Mouse (Mus musculus) liver, adult 2 months (tissue): ENCODE results near the gene Cdhr2. TPM values are rescaled to one million over a fixed set of nuclear protein-coding genes. Genes with fewer than 3 reads are reported as not detected.

Experiments
- DNase-seq: peaks from one replicate; pipeline ENCODE4 v3.0.0-alpha.2; 2011; ENCODE audit warnings: low read depth, low spot score; ENCODE audit errors: extremely low read depth
- H3K27ac ChIP-seq: fragments of 200-500 bp; replicated peaks from 2 replicates; pipeline ENCODE4 v1.5.1; 2012; ENCODE audit warnings: low read depth, mild to moderate bottlenecking, control low read depth, inconsistent platforms, low read length; ENCODE audit not compliant: insufficient read depth
- H3K27me3 ChIP-seq: fragments of 200-500 bp; 2 replicates; pipeline ENCODE4 v1.6.1; 2012; ENCODE audit warnings: mild to moderate bottlenecking, moderate library complexity, low read length, inconsistent platforms; ENCODE audit not compliant: control insufficient read depth, insufficient read depth
- H3K36me3 ChIP-seq: fragments of 200-500 bp; 2 replicates; pipeline ENCODE4 v1.6.1; 2012; ENCODE audit warnings: low read length, inconsistent platforms; ENCODE audit not compliant: control insufficient read depth, insufficient read depth
- H3K4me1 ChIP-seq: fragments of 200-500 bp; 2 replicates; pipeline ENCODE4 v1.6.1; 2011; ENCODE audit warnings: low read length; ENCODE audit not compliant: control insufficient read depth, insufficient read depth
- H3K4me3 ChIP-seq: fragments of 200-500 bp; 2 replicates; pipeline ENCODE4 v1.5.1; 2011; ENCODE audit warnings: low read depth, mild to moderate bottlenecking, control low read depth, low read length, moderate library complexity; ENCODE audit not compliant: insufficient read depth
- H3K79me2 ChIP-seq: fragments of 200-500 bp; 2 replicates; pipeline ENCODE4 v1.6.1; 2012; ENCODE audit warnings: inconsistent platforms, mild to moderate bottlenecking, low read length, moderate library complexity; ENCODE audit not compliant: control insufficient read depth, insufficient read depth
- H3K9ac ChIP-seq: fragments of 200-500 bp; 2 replicates; pipeline ENCODE4 v1.6.1; 2012; ENCODE audit warnings: low read depth, mild to moderate bottlenecking, control low read depth, inconsistent platforms, low read length
- CTCF ChIP-seq: fragments of 200-500 bp; IDR thresholded peaks from 2 replicates; pipeline ENCODE4 v1.5.1; 2011; ENCODE audit warnings: low read depth, low read length, control low read depth
- POLR2A ChIP-seq: fragments of 200-500 bp; IDR thresholded peaks from 2 replicates; pipeline ENCODE4 v1.6.1; 2011; ENCODE audit warnings: low read length, control low read depth; ENCODE audit not compliant: insufficient read depth; ENCODE audit errors: extremely low read depth
- WGBS: fragments of 180-500 bp; shearing (Covaris S2); methylation state at CpG from one replicate; pipeline ENCODE4 v1.1.7; 2018; 5-methylcytosine and 5-hydroxymethylcytosine counted together
- polyA plus RNA-seq: library from polyadenylated mRNA; depleted of rRNA; stranded (reverse); fragments of >200 nt; gene quantifications from 2 replicates; pipeline ENCODE4 v1.2.3, GENCODE M21; 2012
- total RNA-seq: library from RNA; depleted of rRNA; stranded (reverse); fragments of >200 nt; gene quantifications from 2 replicates; pipeline ENCODE4 v1.2.3, GENCODE M21; 2014

The Cdhr2 gene
- total and polyA plus RNA-seq, 2 experiments = under 0.01 to 0.18 TPM

DNA sequence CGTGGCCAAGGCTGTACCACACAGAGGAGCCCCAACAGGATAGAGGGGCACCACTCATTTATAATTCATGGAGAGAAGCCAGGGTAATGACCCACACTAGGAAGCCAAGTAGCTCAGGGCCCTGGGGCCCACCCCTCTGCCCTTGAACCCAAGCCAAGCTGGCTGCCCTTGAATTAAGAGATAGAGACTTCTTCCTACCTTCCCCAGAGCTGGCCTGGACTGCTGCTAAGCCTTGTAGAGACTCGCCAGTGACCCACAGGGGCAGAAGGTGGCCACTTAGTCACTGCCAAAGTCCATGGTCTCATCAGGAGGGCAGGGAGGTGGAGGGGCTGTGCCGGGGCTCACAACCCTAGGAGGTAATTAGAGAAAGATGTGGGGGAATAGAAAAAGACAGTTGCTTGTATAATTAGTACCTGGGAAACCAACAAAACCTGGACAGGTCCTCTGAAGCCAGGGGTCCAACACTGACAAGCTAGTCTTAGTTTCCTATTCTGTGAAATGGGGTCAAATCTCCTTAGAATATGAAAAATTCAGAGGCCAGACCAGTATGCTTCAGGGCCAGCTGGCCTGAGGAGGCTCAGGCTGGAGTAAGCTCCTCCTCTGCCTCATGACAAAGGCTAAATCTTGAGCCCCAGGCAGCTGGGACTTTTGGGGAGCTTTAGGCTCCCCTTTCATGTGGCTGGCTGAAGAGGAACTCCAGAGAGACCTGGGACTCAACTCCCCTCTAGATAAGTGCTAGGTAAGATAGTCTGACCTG is 16.9 kb upstream of the Cdhr2 start:
- Histone ChIP-seq H3K79me2 (peaks cover 21% of the 10 kb centered on the region; the same call in 1 of the 2 replicates), H3K27ac (no peak overlapping the region), H3K4me1 (peaks cover 21% of the 10 kb centered on the region), H3K9ac (no peak overlapping the region), H3K4me3 (no peak overlapping the region), H3K27me3 (no peaks in the 10 kb centered on the region), H3K36me3 (peaks cover 6% of the 10 kb centered on the region)
- 45% methylated on average over 3 of the region's 3 CpGs for WGBS
- no peak for DNase-seq
- TF ChIP-seq POLR2A (no peak), CTCF (no peak)

DNA sequence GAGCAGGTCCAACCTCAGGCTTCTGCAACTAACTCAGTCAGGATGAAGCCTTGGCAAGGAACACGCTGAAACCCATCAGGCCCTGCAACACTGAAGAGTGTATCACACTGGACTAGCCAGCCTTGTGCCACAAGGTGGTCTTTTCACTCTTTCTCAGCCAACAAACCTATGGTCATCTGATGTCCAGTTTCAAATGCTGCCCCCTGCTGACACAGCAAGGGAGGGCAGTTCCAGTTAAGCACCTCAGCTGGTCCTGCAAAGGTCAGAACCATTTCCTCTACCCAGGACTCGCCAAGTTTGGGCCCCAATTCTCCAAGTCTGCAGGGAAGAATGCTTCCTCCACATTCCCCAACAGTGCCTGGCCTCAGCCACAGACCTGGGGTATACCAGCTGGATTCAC is 16.1 kb upstream of the Cdhr2 start:
- WGBS = 48% methylated on average over 2 of the region's 2 CpGs
- H3K36me3 ChIP-seq = peaks cover 6% of the 10 kb centered on the region
- peaks cover 23% of the 10 kb centered on the region; the same call in 1 of the 2 replicates for H3K79me2 ChIP-seq
- H3K27ac ChIP-seq = no peak overlapping the region
- H3K9ac ChIP-seq = no peak overlapping the region
- H3K4me3 ChIP-seq = no peak overlapping the region
- H3K27me3 ChIP-seq = no peaks in the 10 kb centered on the region
- no peak for DNase-seq
- peaks cover 22% of the 10 kb centered on the region for H3K4me1 ChIP-seq
- TF ChIP-seq POLR2A (no peak), CTCF (peak; percentile 78)

DNA sequence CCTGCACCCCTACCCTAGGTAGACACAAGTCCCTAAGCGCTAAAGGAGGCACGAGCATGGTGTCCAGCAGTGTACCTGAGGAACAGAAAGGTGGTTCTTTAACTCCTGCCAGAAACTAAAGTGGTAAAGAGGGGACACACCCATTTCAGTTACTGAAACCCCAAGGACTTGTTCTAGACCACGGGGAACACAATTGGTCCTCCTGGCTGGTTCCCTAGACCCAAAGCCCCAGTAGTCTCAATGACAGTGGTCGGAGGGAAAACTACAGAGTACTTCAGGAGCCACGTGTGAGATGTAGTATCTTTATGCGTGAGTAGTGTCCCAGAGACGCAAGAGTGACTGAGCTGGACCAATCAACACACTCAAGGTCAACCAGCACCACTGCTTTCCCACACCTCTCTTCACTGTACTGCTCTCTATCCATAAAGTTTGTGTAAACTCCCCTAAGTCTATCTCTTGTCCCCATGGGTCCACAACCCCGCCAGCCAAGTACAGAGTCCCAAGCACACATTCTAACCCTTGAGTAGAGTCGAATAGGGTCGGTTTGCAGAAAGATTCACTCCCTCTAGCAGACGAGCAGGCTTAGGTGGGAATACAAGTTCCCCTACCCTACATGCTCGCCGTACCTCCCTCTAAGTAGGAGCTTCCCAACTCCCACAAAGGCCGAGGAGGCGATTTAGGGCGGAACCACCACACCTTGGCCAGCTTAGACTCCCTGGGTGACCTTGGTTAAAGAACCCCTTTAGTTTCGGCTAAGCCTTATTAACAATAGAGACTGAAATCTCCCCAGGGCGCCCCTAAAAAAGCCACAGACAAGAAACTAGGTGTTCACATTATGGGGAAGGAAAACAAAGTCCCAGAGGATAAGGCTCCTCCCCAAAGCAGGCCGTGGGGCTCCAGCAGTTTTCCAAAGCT is 14.9 kb upstream of the Cdhr2 start:
- DNase-seq = no peak
- Histone ChIP-seq H3K79me2 (peaks cover 27% of the 10 kb centered on the region; the same call in 1 of the 2 replicates), H3K36me3 (peaks cover 6% of the 10 kb centered on the region), H3K4me1 (peaks cover 22% of the 10 kb centered on the region), H3K9ac (peak overlapping the region; percentile 97), H3K4me3 (peak overlapping the region; percentile 88), H3K27ac (peak overlapping the region; percentile 94), H3K27me3 (no peaks in the 10 kb centered on the region)
- no peak for TF ChIP-seq POLR2A
- TF ChIP-seq CTCF = no peak
- 10% methylated on average over 19 of the region's 19 CpGs for WGBS

DNA sequence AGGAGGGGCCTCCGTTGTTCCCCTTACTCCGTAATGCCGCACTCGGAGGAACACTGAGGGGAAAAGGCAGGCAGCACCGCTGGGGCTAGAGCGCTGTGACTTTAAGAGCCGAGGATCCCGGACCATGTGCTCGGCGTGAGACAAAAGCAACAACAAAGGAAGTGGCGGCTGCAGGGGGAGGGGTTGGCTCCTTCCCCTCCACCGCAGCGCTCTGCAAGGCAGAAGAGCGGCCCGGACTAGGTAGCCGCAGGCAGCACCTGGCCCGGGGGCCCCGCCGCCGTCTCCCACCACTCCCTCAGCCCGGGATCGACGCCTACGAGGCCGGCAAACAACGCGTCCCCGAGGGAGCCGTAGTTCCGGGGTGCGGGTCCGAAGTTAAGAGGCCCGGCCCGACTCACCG is 14.2 kb upstream of the Cdhr2 start:
- WGBS = under 1% methylated on average over 35 of the region's 35 CpGs
- H3K4me3 ChIP-seq = peak overlapping the region; percentile 88
- H3K27me3 ChIP-seq = no peaks in the 10 kb centered on the region
- H3K36me3 ChIP-seq = peaks cover 3% of the 10 kb centered on the region
- peak overlapping the region; percentile 94 for H3K27ac ChIP-seq
- peaks cover 27% of the 10 kb centered on the region for H3K4me1 ChIP-seq
- TF ChIP-seq CTCF (no peak), POLR2A (0 out of 2 replicates have a peak, but pooled peaks have one; percentile 7)
- peak; percentile 67 for DNase-seq
- peaks cover 31% of the 10 kb centered on the region; the same call in 1 of the 2 replicates for H3K79me2 ChIP-seq
- peak overlapping the region; percentile 97 for H3K9ac ChIP-seq

DNA sequence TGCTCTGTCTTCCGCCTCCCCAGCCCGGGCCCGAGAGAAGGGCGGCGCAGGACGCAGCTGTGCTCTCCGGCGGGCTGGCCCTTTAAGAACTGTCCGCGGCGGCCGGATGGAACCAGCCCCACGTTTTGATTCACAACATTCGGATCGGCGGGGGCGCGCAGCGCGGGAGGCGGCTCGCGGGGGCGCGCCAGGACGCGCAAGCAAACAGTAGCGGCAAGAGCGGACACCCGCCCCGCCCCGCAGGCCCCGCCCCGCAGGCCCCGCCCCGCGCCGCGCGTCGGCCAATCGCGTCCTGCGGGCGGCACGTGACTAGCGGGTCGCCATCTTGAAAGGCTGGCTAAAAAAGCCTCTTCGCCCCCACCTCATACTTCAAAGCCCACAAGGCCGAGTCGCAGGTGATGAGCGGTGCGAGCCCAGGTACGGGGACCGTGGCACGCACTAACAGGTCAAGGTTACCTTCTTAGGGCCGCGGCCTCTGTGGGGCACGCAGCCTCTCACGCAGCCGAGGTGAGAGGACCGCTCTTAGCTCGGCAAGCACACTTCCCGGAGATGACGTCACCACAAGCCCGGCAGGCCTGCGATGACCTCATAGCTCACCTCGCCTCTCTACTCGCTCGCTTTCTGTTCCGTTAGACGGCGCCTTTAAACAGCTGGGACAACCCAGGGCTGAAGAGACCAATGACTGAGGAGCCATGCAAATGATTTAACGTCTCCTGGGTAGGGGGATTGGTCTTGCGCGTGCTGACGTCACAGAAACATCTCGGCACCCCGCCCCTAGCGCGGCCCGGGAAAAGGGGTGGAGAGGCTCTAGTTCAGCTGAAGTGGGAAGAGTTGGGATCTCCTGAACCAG is 13.5 kb upstream of the Cdhr2 start:
- peaks cover 2% of the 10 kb centered on the region for H3K36me3 ChIP-seq
- H3K4me1 ChIP-seq = peaks cover 34% of the 10 kb centered on the region
- peaks cover 38% of the 10 kb centered on the region for H3K79me2 ChIP-seq
- peak overlapping the region; percentile 88 for H3K4me3 ChIP-seq
- H3K27me3 ChIP-seq = no peaks in the 10 kb centered on the region
- DNase-seq = peak; percentile 97
- peak overlapping the region; percentile 94 for H3K27ac ChIP-seq
- WGBS = under 1% methylated on average over 64 of the region's 82 CpGs
- TF ChIP-seq POLR2A = no peak; the same call in 1 of the 2 replicates
- no peak for TF ChIP-seq CTCF
- peak overlapping the region; percentile 97 for H3K9ac ChIP-seq
